Mouse (Mus musculus) ES-E14 (cell line): ENCODE data around the gene Slc1a1. TPM values are rescaled to one million over a fixed set of nuclear protein-coding genes. Genes with fewer than 3 reads are reported as not detected.

Experiments
- DNase-seq: peaks from one replicate; pipeline ENCODE4 v3.0.0-alpha.2; 2013; ENCODE audit warnings: low read depth, low spot score
- H3K27ac ChIP-seq: 2 replicates; pipeline ENCODE4 v1.5.1; 2012; ENCODE audit warnings: low read depth, mild to moderate bottlenecking, low read length, moderate library complexity, mixed read lengths; ENCODE audit not compliant: poor library complexity, insufficient read depth, severe bottlenecking
- H3K36me3 ChIP-seq: 2 replicates; pipeline ENCODE4 v1.6.1; 2012; ENCODE audit warnings: mild to moderate bottlenecking, low read length, moderate library complexity, mixed read lengths; ENCODE audit not compliant: control insufficient read depth, poor library complexity, insufficient read depth, severe bottlenecking
- H3K4me1 ChIP-seq, 2 experiments: fragments of 150-350 bp in 1 of 2; sonication (generic) in 1 of 2; 2 replicates each; pipeline ENCODE4 v1.6.1; 2012; ENCODE audit warnings: low read length in 2 of 2, mild to moderate bottlenecking in 1 of 2, mixed read lengths in 1 of 2; ENCODE audit not compliant: control insufficient read depth in 2 of 2, insufficient read depth in 2 of 2, poor library complexity in 1 of 2
- H3K4me3 ChIP-seq, 2 experiments: fragments of 150-350 bp in 1 of 2; sonication (generic) in 1 of 2; 2 replicates each; pipeline ENCODE4 v1.5.1; 2012; ENCODE audit warnings: low read length in 2 of 2, low read depth in 1 of 2, mild to moderate bottlenecking in 1 of 2, mixed read lengths in 1 of 2; ENCODE audit not compliant: insufficient read depth in 1 of 2, poor library complexity in 1 of 2, severe bottlenecking in 1 of 2
- H3K9ac ChIP-seq: 2 replicates; pipeline ENCODE4 v1.6.1; 2012; ENCODE audit warnings: low read depth, mild to moderate bottlenecking, low read length, mixed read lengths; ENCODE audit not compliant: poor library complexity, insufficient read depth, severe bottlenecking
- H3K9me3 ChIP-seq: fragments of 150-350 bp; sonication (generic); 2 replicates; pipeline ENCODE4 v1.6.1; 2012; ENCODE audit warnings: low read depth, mild to moderate bottlenecking, low read length; ENCODE audit not compliant: control insufficient read depth, insufficient read depth
- CHD2 ChIP-seq: IDR thresholded peaks from 2 replicates; pipeline ENCODE4 v1.6.1; 2014; ENCODE audit warnings: mild to moderate bottlenecking, low read depth, low read length, inconsistent platforms
- HCFC1 ChIP-seq: IDR thresholded peaks from 2 replicates; pipeline ENCODE4 v1.6.1; 2012; ENCODE audit warnings: low read length, inconsistent platforms, borderline replicate concordance; ENCODE audit not compliant: insufficient read depth
- MAFK ChIP-seq: IDR thresholded peaks from 2 replicates; pipeline ENCODE4 v1.6.1; 2014; ENCODE audit warnings: mild to moderate bottlenecking, low read depth, low read length, inconsistent platforms; ENCODE audit not compliant: insufficient read depth
- ZC3H11A ChIP-seq: IDR thresholded peaks from 2 replicates; pipeline ENCODE4 v1.6.1; 2012; ENCODE audit warnings: low read depth, mild to moderate bottlenecking, inconsistent platforms, low read length, borderline replicate concordance
- ZNF384 ChIP-seq: IDR thresholded peaks from 2 replicates; pipeline ENCODE4 v1.6.1; 2012; ENCODE audit warnings: low read depth, low read length, inconsistent platforms
- in situ Hi-C, 2 experiments: fragments of 600-800 bp; cut with MboI; formaldehyde crosslinking; loops; one replicate each; pipeline ENCODE4 v1.15.1; 2025; ENCODE audit warnings: low sequenced_read_pairs in 2 of 2, inconsistent platforms in 1 of 2; ENCODE audit not compliant: unreplicated experiment in 2 of 2
- total RNA-seq: library from RNA; depleted of rRNA; stranded (reverse); fragments of 300-350 nt; gene quantifications from 2 replicates; pipeline ENCODE4 v1.2.3, GENCODE M21; 2012

The Slc1a1 gene
- total RNA-seq, 1 experiment = 5.0 TPM

- in situ Hi-C loops = no loop called here
- Histone ChIP-seq H3K9ac (no peak overlapping the region), H3K27ac (no peak overlapping the region), H3K36me3 (no peaks in the 10 kb centered on the region), H3K9me3 (no peaks in the 10 kb centered on the region), H3K4me3 (no peak overlapping the region), H3K4me1 (no peaks in the 10 kb centered on the region)
- no peak for DNase-seq
- no peak for TF ChIP-seq HCFC1
- no peak for TF ChIP-seq CHD2
- no peak for TF ChIP-seq MAFK
- no peak for TF ChIP-seq ZNF384
- no peak for TF ChIP-seq ZC3H11A
Measured at GRCm38 (mm10) chr19:28891864-28892263, 57.0 kb downstream of the Slc1a1 start.

DNA sequence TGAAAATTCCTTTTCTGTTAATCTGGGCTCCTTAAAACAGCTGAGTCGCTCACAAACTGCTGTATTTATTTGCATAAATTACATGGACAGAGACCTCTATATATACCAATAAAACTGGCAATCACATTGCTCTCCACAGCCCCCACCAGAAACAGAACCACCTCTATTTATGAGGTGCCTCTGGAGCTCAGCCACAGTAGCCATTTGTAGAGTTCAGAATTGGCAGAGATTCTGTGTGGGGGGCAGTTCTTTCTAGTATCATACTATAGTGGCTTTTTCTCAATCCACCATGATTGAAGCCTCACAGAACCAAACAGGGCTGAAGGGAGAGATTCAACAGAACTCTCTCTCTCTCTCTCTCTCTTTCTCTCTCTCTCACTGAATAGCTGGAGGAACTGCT, 61.8 kb downstream of the Slc1a1 start:
- H3K36me3 ChIP-seq = no peaks in the 10 kb centered on the region
- H3K9ac ChIP-seq = no peak overlapping the region
- no peaks in the 10 kb centered on the region for H3K4me1 ChIP-seq
- H3K4me3 ChIP-seq = no peak overlapping the region
- no peak for DNase-seq
- no peak overlapping the region for H3K27ac ChIP-seq
- no peak for TF ChIP-seq CHD2
- TF ChIP-seq HCFC1 = no peak
- no peak for TF ChIP-seq ZNF384
- TF ChIP-seq ZC3H11A = no peak
- no peak for TF ChIP-seq MAFK
- no peaks in the 10 kb centered on the region for H3K9me3 ChIP-seq
- in situ Hi-C loops = no loop called here

GRCm38 (mm10) chr19:28897497-28897896, 62.6 kb downstream of the Slc1a1 start:
- in situ Hi-C loops = no loop called here
- no peak overlapping the region for H3K4me3 ChIP-seq
- no peaks in the 10 kb centered on the region for H3K4me1 ChIP-seq
- no peak overlapping the region for H3K27ac ChIP-seq
- TF ChIP-seq HCFC1 (no peak), MAFK (no peak), ZNF384 (no peak), CHD2 (no peak), ZC3H11A (no peak)
- DNase-seq = no peak
- no peaks in the 10 kb centered on the region for H3K36me3 ChIP-seq
- H3K9me3 ChIP-seq = no peaks in the 10 kb centered on the region
- H3K9ac ChIP-seq = no peak overlapping the region

DNA sequence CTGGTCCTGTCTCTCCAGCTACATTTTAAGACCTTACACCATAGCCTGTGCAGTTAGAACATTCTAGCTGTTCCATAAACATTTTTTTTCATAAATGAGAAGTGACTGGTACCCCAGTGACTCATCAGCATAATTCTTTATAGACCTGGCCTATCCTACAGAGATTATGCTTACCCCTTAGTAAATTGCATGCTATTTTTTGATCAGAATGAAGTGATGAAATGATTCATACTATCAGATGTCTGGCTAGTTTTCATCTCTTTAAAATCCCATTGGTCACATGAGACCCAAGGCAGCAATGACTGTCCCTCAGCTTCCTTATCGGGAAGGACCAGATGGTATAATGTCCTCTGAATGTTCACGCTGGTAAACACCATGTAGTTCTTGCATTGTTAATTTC, 65.9 kb downstream of the Slc1a1 start:
- no peak for DNase-seq
- TF ChIP-seq ZC3H11A (no peak), CHD2 (no peak), ZNF384 (no peak), HCFC1 (no peak), MAFK (no peak)

DNA sequence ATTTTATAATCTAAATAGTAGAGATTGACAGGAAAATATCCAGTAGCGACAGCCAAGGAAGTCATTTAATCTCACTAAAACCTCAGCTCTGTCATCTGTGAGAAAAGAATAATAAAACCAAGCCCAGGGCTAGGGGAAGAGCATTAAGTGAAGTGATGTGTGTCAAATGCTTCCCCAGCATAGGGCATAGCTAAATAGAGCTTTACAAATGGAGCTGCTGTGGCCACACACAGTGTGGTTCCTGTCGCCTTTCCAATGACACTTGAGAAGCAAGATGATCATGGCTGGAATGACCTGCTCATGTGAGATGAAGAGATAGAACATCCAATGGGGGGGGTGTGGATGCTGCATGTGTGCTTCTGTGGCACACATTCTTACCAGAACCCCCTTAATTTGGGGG, 67.3 kb downstream of the Slc1a1 start:
- no peak for DNase-seq
- no peaks in the 10 kb centered on the region for H3K36me3 ChIP-seq
- no peaks in the 10 kb centered on the region for H3K4me1 ChIP-seq
- no peak overlapping the region for H3K27ac ChIP-seq
- no peak overlapping the region for H3K9ac ChIP-seq
- in situ Hi-C loops = no loop called here
- TF ChIP-seq ZC3H11A = no peak
- TF ChIP-seq HCFC1 = no peak
- H3K9me3 ChIP-seq = no peaks in the 10 kb centered on the region
- no peak overlapping the region for H3K4me3 ChIP-seq

More for the DNA sequence above, 65.9 kb downstream of the Slc1a1 start:
- Histone ChIP-seq H3K9me3 (no peaks in the 10 kb centered on the region), H3K4me1 (no peaks in the 10 kb centered on the region), H3K9ac (no peak overlapping the region), H3K27ac (no peak overlapping the region), H3K36me3 (no peaks in the 10 kb centered on the region), H3K4me3 (no peak overlapping the region)
- in situ Hi-C loops = no loop called here
